Mouse (Mus musculus): Measurements from ENCODE around the gene Idi1.
A peak's percentile ranks its signal among the peaks of the same experiment; 100 is the strongest.
"Not testable (repeated sequence)": the region's sequence is repeated elsewhere in the genome, so short reads cannot be mapped to it uniquely, and the experiment has no call there.

Gene Idi1

GRCm38 (mm10) chr13:8885445-8886184 lies at the start of gene Idi1:
TSS of gene Idi1 (plus strand) at chr13:8885501.
- peak; percentile 97 to 99 for DNase-seq

GRCm38 (mm10) chr13:8838394-8838793 lies 46.9 kb upstream of the Idi1 start:
- DNase-seq, result no peak

DNA sequence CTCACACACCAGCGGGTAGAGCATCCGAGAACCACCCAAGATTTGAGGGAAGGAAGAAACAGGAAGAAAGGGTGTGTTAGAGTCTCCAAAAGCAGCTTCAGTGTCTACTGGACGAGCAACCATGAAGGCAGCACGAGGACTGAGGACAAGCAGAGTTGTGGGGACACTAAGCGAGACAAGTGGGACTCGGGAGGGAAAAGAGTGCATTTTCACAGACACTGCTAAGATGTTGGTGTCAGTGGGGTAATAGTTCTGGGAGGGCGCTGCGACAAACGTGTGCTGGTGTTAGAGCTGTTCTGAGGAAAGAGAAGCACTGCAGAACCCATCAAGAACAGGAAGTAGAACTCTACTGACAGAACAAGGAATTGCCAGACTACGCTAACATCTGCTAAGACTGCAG lies 46.2 kb upstream of the Idi1 start:
- no peak for DNase-seq

GRCm38 (mm10) chr13:8839937-8840336 lies 45.4 kb upstream of the Idi1 start:
- DNase-seq, result peak; percentile 54 to 63

DNA sequence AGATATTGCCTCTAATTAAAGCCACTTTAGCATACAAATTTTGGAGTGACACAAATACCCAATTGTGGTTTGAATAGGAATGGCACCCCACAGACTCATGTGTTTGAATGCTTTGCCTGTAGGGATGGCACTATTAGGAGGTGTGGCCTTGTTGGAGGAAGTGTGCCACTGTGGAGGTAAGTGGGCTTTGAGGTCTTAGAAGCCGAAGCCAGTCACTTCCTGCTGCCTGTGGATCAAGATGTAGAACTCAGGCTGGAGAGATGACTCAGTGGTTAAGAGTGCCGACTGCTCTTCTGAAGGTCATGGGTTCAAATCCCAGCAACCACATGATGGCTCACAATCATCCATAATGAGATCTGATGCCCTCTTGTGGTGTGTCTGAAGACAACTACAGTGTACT lies 44.4 kb upstream of the Idi1 start:
- DNase-seq, result no peak

GRCm38 (mm10) chr13:8841846-8842245 lies 43.5 kb upstream of the Idi1 start:
- DNase-seq, result not testable (repeated sequence)

GRCm38 (mm10) chr13:8842273-8842672 lies 43.0 kb upstream of the Idi1 start:
- DNase-seq, result no peak

- DNase-seq, result peak; percentile 37 to 38
Observed at GRCm38 (mm10) chr13:8847702-8848101, 37.6 kb upstream of the Idi1 start.

GRCm38 (mm10) chr13:8849311-8849710 lies 36.0 kb upstream of the Idi1 start:
- DNase-seq, result no peak

GRCm38 (mm10) chr13:8853424-8853823 lies 31.9 kb upstream of the Idi1 start:
- no peak for DNase-seq

- no peak for DNase-seq
Observed at GRCm38 (mm10) chr13:8854769-8855168, 30.5 kb upstream of the Idi1 start.

DNA sequence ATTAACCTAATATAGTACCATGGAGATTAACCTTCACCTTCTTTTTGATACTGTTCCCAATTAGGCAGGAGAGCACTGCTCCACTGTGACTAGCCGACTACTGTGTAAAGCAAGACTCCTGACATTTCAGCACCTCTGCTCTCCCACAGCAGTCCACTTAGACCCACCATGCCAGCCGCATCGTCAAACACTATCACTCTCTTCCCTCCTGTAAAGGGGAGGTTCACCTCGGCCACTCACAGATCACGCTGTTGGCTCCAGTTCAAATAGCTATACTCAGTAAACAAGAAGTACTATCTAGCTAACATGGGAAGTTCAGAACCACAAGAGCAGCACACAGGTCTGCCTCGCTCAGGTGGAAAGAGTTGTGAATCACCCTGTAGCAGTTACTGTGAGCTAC lies 26.8 kb upstream of the Idi1 start:
- DNase-seq, result no peak

GRCm38 (mm10) chr13:8860861-8861260 lies 24.4 kb upstream of the Idi1 start:
- DNase-seq, result no peak

GRCm38 (mm10) chr13:8864990-8865389 lies 20.3 kb upstream of the Idi1 start:
- no peak for DNase-seq

DNA sequence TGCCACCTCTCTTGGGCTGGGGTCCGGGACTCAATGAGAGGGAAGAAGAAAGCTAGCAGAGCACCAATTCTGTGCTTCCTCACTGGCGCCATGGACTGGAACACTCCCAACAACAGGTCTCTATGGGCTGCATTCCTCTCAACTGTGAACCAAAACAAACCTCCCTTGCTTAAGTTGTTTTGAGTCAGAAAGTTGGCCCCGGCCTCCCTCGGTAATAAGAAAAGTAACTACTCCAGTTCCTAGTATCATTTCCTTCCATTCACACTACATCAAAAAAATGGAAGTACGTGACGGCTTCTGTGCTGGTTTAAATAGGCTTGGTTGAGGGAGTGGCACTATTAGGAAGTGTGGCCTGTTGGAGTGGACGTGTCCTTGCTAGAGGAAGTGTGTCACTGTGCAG lies 18.7 kb upstream of the Idi1 start:
- peak; percentile 57 to 65 for DNase-seq

- DNase-seq, result no peak
Observed at GRCm38 (mm10) chr13:8869578-8870157, 15.6 kb upstream of the Idi1 start.

DNA sequence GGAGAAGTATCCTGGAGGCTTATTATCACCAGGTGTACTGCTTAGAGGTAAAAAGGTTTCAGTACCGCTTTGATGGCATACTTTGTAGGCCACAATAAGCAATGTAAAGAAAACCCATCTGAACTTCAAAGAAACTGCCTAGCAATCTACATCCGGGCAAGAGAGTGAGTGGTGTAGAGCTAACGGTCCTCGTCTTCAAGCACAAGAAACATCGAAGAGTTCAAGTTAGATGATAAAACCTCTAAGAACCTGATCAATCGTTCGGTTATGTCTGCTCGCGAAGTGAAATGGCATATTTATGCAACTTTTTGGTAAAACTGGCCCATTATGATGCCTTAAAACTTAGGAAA lies 15.2 kb upstream of the Idi1 start:
- no peak for DNase-seq

DNA sequence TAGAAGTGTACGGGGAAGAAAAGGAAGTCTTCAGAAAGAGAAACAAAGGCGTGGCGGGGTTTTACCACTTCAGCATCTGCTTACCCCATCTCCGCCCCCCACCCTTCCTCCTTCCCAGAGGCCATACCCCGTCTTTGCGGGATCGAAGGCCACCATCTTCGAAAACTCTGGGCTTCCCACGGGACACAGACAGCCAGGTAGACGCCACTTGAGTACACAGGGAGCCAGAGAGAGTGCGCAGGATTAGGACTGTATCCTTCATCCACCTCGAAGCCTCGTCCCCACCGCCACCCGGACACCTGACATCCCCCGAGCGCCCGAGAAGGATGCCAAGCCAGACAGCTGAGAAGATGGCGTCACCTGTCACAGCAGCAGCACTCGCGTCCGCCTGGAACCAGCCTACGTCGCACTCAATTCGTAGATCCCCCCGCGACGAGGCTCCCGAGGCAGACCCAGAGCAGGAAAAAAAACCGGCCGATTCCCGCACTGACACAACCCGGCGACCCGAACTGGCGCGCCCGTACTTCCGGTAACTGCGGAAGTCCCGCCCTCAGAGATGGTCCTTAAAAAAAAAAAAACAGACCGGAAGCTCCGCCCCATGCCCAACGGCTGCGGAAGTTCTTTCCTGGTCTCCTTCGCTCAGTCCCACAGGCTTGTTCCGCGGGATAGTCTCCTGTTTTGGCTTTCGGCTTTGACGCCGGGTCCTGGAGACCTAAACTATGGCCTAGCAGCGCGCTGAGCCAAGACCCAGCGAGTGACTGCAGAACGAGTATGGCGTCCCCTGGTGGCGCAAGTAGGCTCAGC lies 14.6 kb upstream of the Idi1 start:
- peak; percentile 93 to 94 for DNase-seq

DNA sequence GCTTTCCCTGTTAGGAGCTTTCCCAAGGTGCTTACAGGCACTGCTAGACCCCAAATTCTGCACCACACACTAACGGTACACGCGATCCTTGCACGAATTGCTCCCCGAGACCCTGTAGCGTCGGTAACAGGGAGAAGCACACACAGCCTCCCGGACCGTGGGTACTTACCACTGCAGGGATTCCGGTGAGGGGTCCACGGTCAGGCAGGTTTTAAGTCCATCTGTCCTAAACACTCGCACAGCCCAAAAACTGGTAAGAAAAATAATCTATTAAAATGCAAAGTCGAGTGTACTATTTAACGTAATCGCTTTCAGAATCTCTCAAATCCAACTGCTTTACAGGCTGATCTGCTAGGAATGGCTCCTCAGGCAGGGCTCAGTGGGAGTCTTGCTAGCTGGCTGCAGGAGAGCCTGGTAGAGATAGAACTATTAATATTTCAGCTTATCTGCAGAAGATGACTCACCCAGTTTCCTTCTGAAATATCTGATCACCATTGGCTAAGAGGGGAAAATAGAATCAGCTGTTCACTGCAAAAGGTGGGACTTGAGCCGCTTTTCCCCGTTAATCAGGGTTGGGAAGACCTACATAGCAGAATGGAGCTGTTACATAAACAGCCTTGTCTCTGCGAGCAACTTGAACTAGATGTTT lies 13.9 kb upstream of the Idi1 start, which contains the start of gene Wdr37:
Wdr37 (minus strand) TSS at position 596 of the 649 bp plus-strand sequence.
- peak; percentile 31 to 48 for DNase-seq

GRCm38 (mm10) chr13:8873776-8874175 lies 11.5 kb upstream of the Idi1 start:
- no peak for DNase-seq

GRCm38 (mm10) chr13:8881611-8882010 lies 3.7 kb upstream of the Idi1 start:
- DNase-seq, result no peak

GRCm38 (mm10) chr13:8883870-8884269 lies 1.4 kb upstream of the Idi1 start:
- DNase-seq, result not testable (repeated sequence)

DNA sequence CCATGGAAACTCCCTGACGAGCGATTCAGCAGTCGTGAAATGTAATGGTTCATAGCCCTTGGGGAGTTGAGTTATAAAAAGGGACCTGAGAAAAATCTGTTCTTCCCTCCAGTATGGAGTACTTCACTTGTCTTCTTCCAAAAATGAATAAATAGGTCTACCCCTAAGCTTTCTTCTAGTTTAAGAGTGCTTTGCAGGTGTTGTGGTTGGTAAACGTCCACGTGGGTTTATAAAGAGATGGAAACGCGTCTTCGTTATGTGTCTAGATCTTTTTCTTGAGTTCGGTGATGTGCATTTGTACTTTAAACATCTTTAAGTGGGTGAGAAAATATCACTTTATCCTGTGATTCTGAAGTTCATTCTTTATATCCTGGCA lies 872 bp downstream of the Idi1 start:
- no peak for DNase-seq

Measured in kidney, postnatal 36 days (tissue).